Mouse (Mus musculus) limb, embryonic 11.5 days (tissue): Measurements from ENCODE around the gene Napb. TPM values are rescaled to one million over a fixed set of nuclear protein-coding genes. Genes with fewer than 3 reads are reported as not detected.
A peak's percentile ranks its signal among the peaks of the same experiment; 100 is the strongest.

ENCODE experiments used
- ATAC-seq: fragments of 200-750 bp; cut with Nextera tagmentation; 2 replicates; pipeline ENCODE4 v1.8.0; 2017; ENCODE audit warnings: low read depth; ENCODE audit not compliant: insufficient number of reproducible peaks, low FRiP score, low TSS enrichment
- DNase-seq: peaks from one replicate; pipeline ENCODE4 v3.0.0-alpha.2; 2015; ENCODE audit warnings: low spot score
- H3K27ac ChIP-seq: fragments of 300-500 bp; sonication (generic); replicated peaks from 2 replicates; pipeline ENCODE4 v1.5.1; 2014; ENCODE audit warnings: low read depth, mild to moderate bottlenecking, low read length
- H3K27me3 ChIP-seq: fragments of 300-500 bp; sonication (generic); 2 replicates; pipeline ENCODE4 v1.6.1; 2014; ENCODE audit warnings: mild to moderate bottlenecking, low read length, mixed read lengths; ENCODE audit not compliant: control insufficient read depth, insufficient read depth
- H3K36me3 ChIP-seq: fragments of 300-500 bp; sonication (generic); 2 replicates; pipeline ENCODE4 v1.6.1; 2014; ENCODE audit warnings: mild to moderate bottlenecking, low read length, moderate library complexity, mixed read lengths; ENCODE audit not compliant: control insufficient read depth, insufficient read depth
- H3K4me1 ChIP-seq: fragments of 300-500 bp; sonication (generic); 2 replicates; pipeline ENCODE4 v1.6.1; 2014; ENCODE audit warnings: low read length, mixed read lengths; ENCODE audit not compliant: control insufficient read depth, insufficient read depth
- H3K4me2 ChIP-seq: fragments of 300-500 bp; sonication (generic); 2 replicates; pipeline ENCODE4 v1.6.1; 2014; ENCODE audit warnings: low read depth, mild to moderate bottlenecking, moderate library complexity; ENCODE audit not compliant: severe bottlenecking
- H3K4me3 ChIP-seq: fragments of 300-500 bp; sonication (generic); 2 replicates; pipeline ENCODE4 v1.5.1; 2014; ENCODE audit warnings: low read depth, low read length
- H3K9ac ChIP-seq: fragments of 300-500 bp; sonication (generic); 2 replicates; pipeline ENCODE4 v1.6.1; 2014; ENCODE audit warnings: mild to moderate bottlenecking, low read length
- H3K9me3 ChIP-seq: fragments of 300-500 bp; sonication (generic); 2 replicates; pipeline ENCODE4 v1.6.1; 2016; ENCODE audit warnings: low read length; ENCODE audit not compliant: control insufficient read depth
- WGBS: fragments of 180-500 bp; shearing (Covaris S2); extraction: QIAGEN DNeasy Blood & Tissue Kit; methylation state at CpG from one replicate; pipeline ENCODE4 v1.1.7; 2014; 5-methylcytosine and 5-hydroxymethylcytosine counted together
- polyA plus RNA-seq: library from polyadenylated mRNA; unstranded; fragments of >200 nt; fragmentation: Nextera tagmentation; extraction: Ambion mirVana; gene quantifications from 2 replicates; pipeline ENCODE4 v1.2.1, GENCODE M21; 2014

Napb gene
- polyA plus RNA-seq, 1 experiment from 2014 or later: 3.1 TPM

DNA sequence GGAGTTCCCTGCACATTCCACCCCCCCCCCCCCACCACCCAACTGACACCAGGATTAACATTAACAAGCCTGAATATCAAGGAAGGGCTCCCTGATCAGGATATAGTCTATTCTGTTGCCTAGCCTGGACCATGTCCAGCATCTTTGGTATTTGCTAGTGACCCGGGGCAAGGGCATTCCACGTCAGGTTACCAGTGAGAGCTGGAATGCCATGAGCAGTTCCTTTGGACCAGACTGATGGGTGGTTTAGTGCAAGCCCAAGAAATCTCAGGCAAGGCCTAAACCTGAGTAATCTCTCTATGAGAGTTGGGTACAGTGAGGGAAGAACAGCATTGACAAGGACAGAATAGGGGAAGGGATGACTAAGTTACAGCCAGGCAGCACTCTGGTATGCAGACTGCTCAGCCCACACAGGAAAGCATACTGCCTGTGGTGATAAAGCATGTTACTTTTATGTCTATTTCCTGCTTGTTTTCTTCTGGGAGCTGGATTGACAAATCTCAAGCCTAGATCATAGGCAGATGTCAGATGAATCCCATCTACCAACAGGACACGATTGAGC, 11.7 kb upstream of the Napb start:
- no peaks in the 10 kb centered on the region for H3K36me3 ChIP-seq
- no peak for DNase-seq
- no peak overlapping the region for H3K4me2 ChIP-seq
- no peaks in the 10 kb centered on the region for H3K4me1 ChIP-seq
- ATAC-seq: no peak
- no peak overlapping the region for H3K4me3 ChIP-seq
- no peaks in the 10 kb centered on the region for H3K27me3 ChIP-seq
- H3K9ac ChIP-seq: no peak overlapping the region
- WGBS: 81% methylated on average over 3 of the region's 3 CpGs
- H3K9me3 ChIP-seq: no peaks in the 10 kb centered on the region
- H3K27ac ChIP-seq: no peak overlapping the region

DNA sequence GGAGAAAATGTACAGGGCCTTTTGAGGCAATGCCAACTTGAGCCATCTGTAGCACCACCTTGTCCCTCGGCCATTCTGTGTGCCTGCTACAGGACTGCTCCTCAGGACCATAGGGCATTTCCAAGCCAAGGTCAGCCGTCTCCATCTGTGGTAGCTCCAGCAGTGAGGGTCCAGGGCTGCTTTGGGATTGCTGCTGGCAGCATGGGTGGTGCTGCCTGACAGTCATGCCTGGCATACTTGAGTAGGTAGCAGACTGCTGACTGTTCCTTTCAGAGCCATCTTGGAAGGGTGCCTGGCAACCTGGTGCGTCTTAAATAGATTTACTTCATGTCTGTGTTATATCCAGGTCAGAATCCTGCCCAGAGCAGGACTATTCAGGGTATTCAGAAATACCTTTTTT, 10.7 kb upstream of the Napb start:
- H3K27me3 ChIP-seq: no peaks in the 10 kb centered on the region
- no peak overlapping the region for H3K9ac ChIP-seq
- ATAC-seq (no peak), DNase-seq (no peak)
- H3K4me3 ChIP-seq: no peak overlapping the region
- H3K9me3 ChIP-seq: no peaks in the 10 kb centered on the region
- H3K27ac ChIP-seq: no peak overlapping the region
- H3K4me1 ChIP-seq: no peaks in the 10 kb centered on the region
- 81% methylated on average over 3 of the region's 3 CpGs for WGBS
- H3K36me3 ChIP-seq: no peaks in the 10 kb centered on the region
- no peak overlapping the region for H3K4me2 ChIP-seq

DNA sequence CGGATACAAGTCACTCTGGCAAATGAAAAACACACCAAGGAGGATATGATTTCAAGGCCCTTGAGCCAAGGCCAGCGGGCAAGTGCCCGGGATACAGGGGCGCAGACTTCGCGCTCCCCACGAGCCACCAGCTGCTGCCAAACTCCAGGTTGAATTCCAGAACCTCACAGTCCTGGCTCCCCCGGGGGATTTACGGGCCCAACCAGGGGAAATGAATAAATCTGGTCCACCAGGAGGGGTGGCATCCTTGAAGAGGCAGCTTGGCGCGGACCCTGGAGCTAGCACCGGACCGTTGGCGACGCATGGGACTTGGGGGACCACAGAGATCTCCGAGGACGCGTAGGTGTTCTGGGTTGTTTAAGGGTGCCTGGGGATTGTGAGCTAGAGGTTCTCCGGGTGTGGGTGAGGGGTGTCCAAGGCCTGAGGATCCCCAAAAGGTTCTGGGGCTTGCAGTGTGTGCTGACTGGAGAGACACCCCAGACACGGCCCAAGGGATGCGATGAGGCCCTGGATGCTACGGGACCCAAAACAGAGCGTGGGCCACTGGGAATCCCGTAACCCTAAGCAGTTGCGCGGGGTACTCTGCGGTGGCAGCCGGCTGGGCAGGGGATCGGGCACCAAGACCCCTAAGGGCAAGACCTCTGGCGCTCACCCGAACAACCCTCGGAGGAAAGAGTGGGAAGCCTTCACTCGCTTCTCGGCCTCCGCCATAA, 497 bp downstream of the Napb start:
- no peaks in the 10 kb centered on the region for H3K4me1 ChIP-seq
- H3K9me3 ChIP-seq: no peaks in the 10 kb centered on the region; the same call in 1 of the 2 replicates
- ATAC-seq (peak; percentile 84), DNase-seq (peak; percentile 48)
- H3K9ac ChIP-seq: peak overlapping the region; percentile 72
- no peak overlapping the region for H3K27ac ChIP-seq
- no peaks in the 10 kb centered on the region for H3K36me3 ChIP-seq
- under 1% methylated on average over 34 of the region's 35 CpGs for WGBS
- H3K27me3 ChIP-seq: no peaks in the 10 kb centered on the region
- peak overlapping the region; percentile 70 for H3K4me3 ChIP-seq
- H3K4me2 ChIP-seq: peak overlapping the region; percentile 87

DNA sequence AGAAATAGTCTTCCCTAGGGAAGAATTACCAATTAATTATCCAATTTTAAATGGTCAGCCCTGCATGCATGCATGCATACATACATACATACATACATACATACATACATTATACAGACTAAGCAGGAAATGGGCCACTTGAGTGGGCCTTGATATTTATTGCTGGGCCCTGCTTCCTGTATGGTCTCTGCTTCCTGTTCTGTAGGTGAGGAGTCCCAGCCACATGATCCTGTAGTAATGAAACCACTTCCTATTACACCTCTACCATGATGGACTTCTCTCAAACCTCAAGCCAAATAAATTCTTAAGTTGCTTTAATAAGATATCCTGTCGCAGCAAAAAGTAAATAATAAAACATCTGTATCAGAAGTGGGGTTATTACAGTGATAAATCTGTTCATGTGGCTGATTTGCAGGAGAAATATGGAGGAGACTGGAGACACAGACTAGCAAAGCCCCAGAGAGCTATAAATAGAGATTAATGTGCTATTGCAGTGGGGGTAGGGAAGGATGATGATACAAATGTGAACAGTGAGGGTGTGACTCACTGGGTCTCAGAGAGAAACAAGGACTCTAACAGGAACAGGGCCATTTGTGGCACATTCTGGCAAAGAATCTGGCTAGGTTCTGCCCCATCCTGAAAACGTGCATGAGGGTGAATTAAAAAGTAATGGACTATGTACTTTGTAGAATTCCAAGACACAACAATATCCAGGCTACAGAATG, 12.8 kb downstream of the Napb start:
- no peaks in the 10 kb centered on the region for H3K4me1 ChIP-seq
- no peak overlapping the region for H3K4me3 ChIP-seq
- DNase-seq (no peak), ATAC-seq (no peak)
- H3K9me3 ChIP-seq: no peaks in the 10 kb centered on the region
- 82% methylated on average over 2 of the region's 2 CpGs for WGBS
- H3K9ac ChIP-seq: no peak overlapping the region
- no peaks in the 10 kb centered on the region for H3K27me3 ChIP-seq
- no peak overlapping the region for H3K4me2 ChIP-seq
- H3K36me3 ChIP-seq: no peaks in the 10 kb centered on the region
- no peak overlapping the region for H3K27ac ChIP-seq

DNA sequence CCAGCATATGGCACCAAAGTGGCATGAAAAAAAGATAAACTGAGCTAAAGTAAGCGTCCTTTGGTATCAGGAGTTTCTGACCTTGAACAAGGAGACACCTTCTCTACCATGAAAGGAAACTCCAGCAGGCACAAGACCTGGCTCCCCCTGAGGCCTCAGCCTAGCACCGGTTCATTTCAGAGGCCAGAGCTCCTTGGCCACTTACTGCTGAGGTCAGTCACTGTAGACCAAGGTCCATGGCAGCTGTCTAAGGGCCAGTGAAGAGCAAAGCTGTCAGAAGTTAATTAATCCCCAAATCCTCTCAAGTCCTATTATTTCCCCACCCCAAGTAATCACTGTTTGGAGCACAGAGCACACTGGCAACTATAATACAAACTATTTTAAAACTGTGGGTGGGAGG, 15.2 kb downstream of the Napb start:
- H3K9me3 ChIP-seq: no peaks in the 10 kb centered on the region
- peaks cover under 1% of the 10 kb centered on the region; the same call in 1 of the 2 replicates for H3K36me3 ChIP-seq
- H3K4me1 ChIP-seq: no peaks in the 10 kb centered on the region
- H3K9ac ChIP-seq: no peak overlapping the region
- no peaks in the 10 kb centered on the region for H3K27me3 ChIP-seq
- no peak for ATAC-seq
- no peak for DNase-seq
- H3K27ac ChIP-seq: no peak overlapping the region
- no peak overlapping the region for H3K4me2 ChIP-seq
- no peak overlapping the region for H3K4me3 ChIP-seq
- 79% methylated on average over 2 of the region's 2 CpGs for WGBS

DNA sequence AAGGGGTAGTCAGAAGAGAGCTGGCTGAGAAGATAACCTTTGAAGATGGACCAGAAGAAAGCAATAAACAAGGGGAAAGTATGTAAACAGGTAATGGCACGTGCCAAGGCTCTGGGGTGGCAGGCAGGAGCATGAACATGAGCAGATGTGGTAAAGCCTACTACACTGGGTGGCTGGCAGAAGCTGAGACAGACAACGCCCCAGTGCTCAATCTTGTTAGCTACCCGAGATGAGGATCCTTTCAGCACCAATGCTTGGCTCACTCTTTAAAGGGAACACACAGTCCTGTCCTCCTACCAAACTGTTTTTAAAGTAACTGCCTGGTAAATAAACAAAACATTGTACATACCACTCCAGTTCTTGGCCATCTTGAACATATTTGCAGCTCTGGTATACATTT, 19.9 kb downstream of the Napb start:
- no peaks in the 10 kb centered on the region for H3K27me3 ChIP-seq
- ATAC-seq: no peak
- 66% methylated on average over 3 of the region's 3 CpGs for WGBS
- no peak overlapping the region for H3K9ac ChIP-seq
- no peak overlapping the region for H3K4me3 ChIP-seq
- no peak overlapping the region for H3K4me2 ChIP-seq
- H3K9me3 ChIP-seq: no peaks in the 10 kb centered on the region
- no peak overlapping the region for H3K27ac ChIP-seq
- H3K36me3 ChIP-seq: peaks cover 3% of the 10 kb centered on the region; the same call in 1 of the 2 replicates
- DNase-seq: no peak
- H3K4me1 ChIP-seq: no peaks in the 10 kb centered on the region

DNA sequence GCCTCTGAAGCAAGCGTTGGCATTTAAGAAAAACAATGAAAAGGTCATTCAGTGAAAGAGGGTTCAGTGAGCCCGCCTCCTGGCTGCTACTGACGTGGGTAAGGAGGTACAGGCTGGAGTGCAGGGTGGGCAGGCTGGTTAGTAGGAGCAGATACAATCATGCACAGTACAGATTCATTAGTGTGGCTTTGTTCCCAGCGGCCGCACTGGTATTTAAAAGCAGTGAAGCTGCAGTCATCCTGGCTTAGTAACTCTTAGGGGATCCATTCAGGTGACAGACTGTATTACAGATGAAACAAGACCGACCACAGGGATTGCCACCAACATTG, 25.1 kb downstream of the Napb start:
- no peaks in the 10 kb centered on the region for H3K9me3 ChIP-seq
- no peaks in the 10 kb centered on the region for H3K27me3 ChIP-seq
- WGBS: 87% methylated on average over 6 of the region's 6 CpGs
- no peak overlapping the region for H3K27ac ChIP-seq
- H3K4me3 ChIP-seq: no peak overlapping the region
- H3K4me1 ChIP-seq: no peaks in the 10 kb centered on the region
- DNase-seq: no peak
- H3K36me3 ChIP-seq: peaks cover 3% of the 10 kb centered on the region; the same call in 1 of the 2 replicates
- no peak for ATAC-seq
- no peak overlapping the region for H3K9ac ChIP-seq
- H3K4me2 ChIP-seq: no peak overlapping the region

DNA sequence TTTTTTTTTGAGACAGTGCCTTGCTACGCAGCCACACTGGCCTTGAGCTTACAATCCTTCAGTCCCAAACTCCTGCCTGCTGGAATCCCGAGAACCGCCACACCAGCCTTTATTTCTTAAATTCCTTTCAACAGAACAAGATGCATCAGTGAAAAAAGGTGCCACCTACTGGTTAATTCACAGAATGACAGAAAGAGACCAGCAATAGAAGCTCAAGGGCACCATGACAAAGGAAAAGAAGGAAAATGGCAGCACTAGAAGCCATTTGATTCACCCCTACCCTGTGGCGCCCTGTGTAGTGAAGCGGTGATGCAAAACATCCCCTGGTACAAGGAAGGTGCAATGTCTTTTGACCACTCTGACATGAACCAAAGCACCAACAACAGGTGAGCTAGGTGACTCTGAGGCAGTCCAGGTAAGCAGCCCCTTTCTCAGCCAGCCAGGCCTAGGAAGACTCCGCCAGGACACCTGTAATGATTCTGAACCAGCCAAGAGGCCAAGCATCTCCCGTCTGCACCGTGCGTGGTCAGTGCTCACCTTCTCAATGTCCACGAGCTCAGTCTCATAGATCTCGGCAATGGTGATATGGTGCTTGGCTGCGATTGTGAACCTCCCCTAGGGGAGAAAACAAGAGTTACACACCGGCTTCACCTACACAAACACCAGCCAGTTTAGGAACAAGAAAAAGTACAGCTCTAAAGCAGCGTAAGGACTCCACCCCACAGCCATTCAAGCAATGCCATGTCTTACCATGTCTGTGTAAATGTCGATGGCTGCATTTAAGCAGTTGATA, 25.7 kb downstream of the Napb start:
- H3K4me1 ChIP-seq: no peaks in the 10 kb centered on the region
- H3K9me3 ChIP-seq: no peaks in the 10 kb centered on the region
- no peak overlapping the region for H3K9ac ChIP-seq
- no peaks in the 10 kb centered on the region for H3K27me3 ChIP-seq
- no peak for DNase-seq
- WGBS: 87% methylated on average over 15 of the region's 15 CpGs
- H3K4me2 ChIP-seq: no peak overlapping the region
- no peaks in the 10 kb centered on the region for H3K36me3 ChIP-seq
- no peak overlapping the region for H3K4me3 ChIP-seq
- ATAC-seq: 0 out of 2 replicates have a peak, but pooled peaks have one; percentile 31
- no peak overlapping the region for H3K27ac ChIP-seq
